Mouse (Mus musculus) kidney, adult 2 months (tissue): ENCODE data around the gene Mrps30. TPM values are rescaled to one million over a fixed set of nuclear protein-coding genes. Genes with fewer than 3 reads are reported as not detected.
"Not testable (repeated sequence)": the region's sequence is repeated elsewhere in the genome, so short reads cannot be mapped to it uniquely, and the experiment has no call there.

Source experiments
- DNase-seq: peaks from one replicate; pipeline ENCODE4 v3.0.0; 2021
- H3K27ac ChIP-seq: fragments of 200-500 bp; 2 replicates; pipeline ENCODE4 v1.5.1; 2012; ENCODE audit warnings: low read depth, low read length, control low read depth, inconsistent platforms; ENCODE audit not compliant: insufficient read depth
- H3K27me3 ChIP-seq: fragments of 200-500 bp; replicated peaks from 2 replicates; pipeline ENCODE4 v1.6.1; 2012; ENCODE audit warnings: mild to moderate bottlenecking, moderate library complexity, low read length, inconsistent platforms; ENCODE audit not compliant: control insufficient read depth, insufficient read depth
- H3K36me3 ChIP-seq: fragments of 200-500 bp; 2 replicates; pipeline ENCODE4 v1.6.1; 2012; ENCODE audit warnings: mild to moderate bottlenecking, moderate library complexity, low read length, inconsistent platforms; ENCODE audit not compliant: control insufficient read depth, insufficient read depth
- H3K4me1 ChIP-seq: fragments of 200-500 bp; 2 replicates; pipeline ENCODE4 v1.6.1; 2011; ENCODE audit warnings: low read length; ENCODE audit not compliant: control insufficient read depth, insufficient read depth
- H3K4me3 ChIP-seq: fragments of 200-500 bp; 2 replicates; pipeline ENCODE4 v1.5.1; 2011; ENCODE audit warnings: mild to moderate bottlenecking, low read depth, low read length, control low read depth; ENCODE audit not compliant: insufficient read depth
- CTCF ChIP-seq: fragments of 200-500 bp; conservative IDR thresholded peaks from 2 replicates; pipeline ENCODE4 v1.5.1; 2011; ENCODE audit warnings: low read depth, mild to moderate bottlenecking, control low read depth, low read length, moderate library complexity, mixed read lengths; ENCODE audit not compliant: insufficient read depth, insufficient read length
- POLR2A ChIP-seq: fragments of 200-500 bp; IDR thresholded peaks from one replicate; pipeline ENCODE4 v1.6.1; 2011; ENCODE audit warnings: low read depth, low read length, control low read depth
- WGBS: fragments of 180-500 bp; shearing (Covaris S2); methylation state at CpG from one replicate; pipeline ENCODE4 v1.1.7; 2018; 5-methylcytosine and 5-hydroxymethylcytosine counted together
- polyA plus RNA-seq: library from polyadenylated mRNA; depleted of rRNA; stranded (reverse); fragments of >200 nt; gene quantifications from 2 replicates; pipeline ENCODE4 v1.2.3, GENCODE M21; 2012

The Mrps30 gene
- polyA plus RNA-seq, 1 experiment, result 15.5 TPM

- Histone ChIP-seq H3K27me3 (no peaks in the 10 kb centered on the region), H3K27ac (no peak overlapping the region), H3K36me3 (no peaks in the 10 kb centered on the region), H3K4me1 (no peaks in the 10 kb centered on the region), H3K4me3 (no peak overlapping the region)
- no peak for TF ChIP-seq CTCF
- TF ChIP-seq POLR2A, result no peak
- no peak for DNase-seq
- WGBS, result 74% methylated on average over 3 of the region's 3 CpGs
Observed at GRCm38 (mm10) chr13:118395803-118396202, 8.8 kb upstream of the Mrps30 start.

DNA sequence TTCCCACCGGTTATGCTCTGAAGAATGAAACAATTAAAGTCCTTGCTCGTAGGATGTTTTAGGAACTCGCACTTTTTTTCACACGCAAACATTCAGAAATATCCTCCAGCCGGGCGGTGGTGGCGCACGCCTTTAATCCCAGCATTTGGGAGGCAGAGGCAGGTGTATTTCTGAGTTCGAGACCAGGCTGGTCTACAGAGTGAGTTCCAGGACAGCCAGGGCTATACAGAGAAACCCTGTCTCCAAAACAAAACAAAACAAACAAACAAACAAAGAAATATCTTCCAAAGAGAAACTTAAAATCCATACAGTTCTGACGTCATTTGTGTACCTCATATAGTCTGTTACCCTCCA lies 373 bp upstream of the Mrps30 start:
- WGBS, result 9% methylated on average over 10 of the region's 10 CpGs
- not testable (repeated sequence) for H3K36me3 ChIP-seq, H3K27me3 ChIP-seq, H3K4me1 ChIP-seq, H3K27ac ChIP-seq, DNase-seq
- peak overlapping the region; percentile 83 for H3K4me3 ChIP-seq

DNA sequence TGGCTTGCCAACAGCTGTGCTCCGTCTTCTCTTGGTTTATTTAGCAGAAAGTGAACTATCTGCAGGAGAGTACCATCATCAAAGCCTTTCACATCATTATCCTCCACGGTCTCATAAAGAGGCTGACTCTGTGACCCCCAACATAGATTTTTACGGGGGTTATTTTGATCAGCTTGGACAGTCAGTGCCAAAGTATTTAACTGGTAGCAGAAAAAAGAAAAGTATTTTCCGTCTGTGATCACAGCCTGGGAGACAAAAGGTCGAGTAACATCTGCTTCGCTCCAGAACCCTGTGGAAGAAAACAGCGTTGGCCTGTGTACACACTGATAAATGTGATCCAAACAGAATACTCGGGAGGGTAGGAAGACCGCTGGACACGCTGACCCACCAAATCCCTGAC lies 6.7 kb downstream of the Mrps30 start:
- TF ChIP-seq POLR2A, result no peak
- no peak for TF ChIP-seq CTCF
- no peak overlapping the region for H3K27ac ChIP-seq

DNA sequence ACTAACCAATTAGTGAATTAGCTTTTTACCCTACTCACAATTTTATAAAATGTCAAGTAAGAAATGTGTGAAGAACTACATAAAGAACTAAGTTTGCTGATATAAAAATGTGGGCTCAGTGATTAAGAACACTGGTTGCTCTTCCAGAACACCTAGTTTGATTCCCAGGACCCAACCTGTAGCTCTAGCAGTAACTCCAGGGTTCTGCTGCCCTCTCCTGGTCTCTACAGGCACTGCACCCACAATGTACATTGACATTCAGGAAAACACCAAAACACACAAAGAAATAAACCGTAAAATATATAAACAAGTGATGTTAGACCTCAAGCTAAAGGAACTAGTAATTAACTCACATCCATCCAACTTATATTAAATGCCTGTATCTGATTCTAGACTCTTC lies 7.9 kb downstream of the Mrps30 start:
- no peak overlapping the region for H3K27ac ChIP-seq
- peaks cover 3% of the 10 kb centered on the region for H3K36me3 ChIP-seq
- peak; percentile 59 for DNase-seq
- no peak overlapping the region for H3K4me3 ChIP-seq
- H3K4me1 ChIP-seq, result no peaks in the 10 kb centered on the region
- WGBS, result 70% methylated on average over 1 of the region's 1 CpGs
- H3K27me3 ChIP-seq, result no peaks in the 10 kb centered on the region
- TF ChIP-seq POLR2A (no peak), CTCF (peak; percentile 78)

More for the DNA sequence above, 6.7 kb downstream of the Mrps30 start:
- no peaks in the 10 kb centered on the region for H3K4me1 ChIP-seq
- no peak for DNase-seq
- H3K4me3 ChIP-seq, result no peak overlapping the region
- 41% methylated on average over 10 of the region's 10 CpGs for WGBS
- H3K36me3 ChIP-seq, result peaks cover 3% of the 10 kb centered on the region
- no peaks in the 10 kb centered on the region for H3K27me3 ChIP-seq

- 78% methylated on average over 4 of the region's 4 CpGs for WGBS
- DNase-seq, result no peak
- Histone ChIP-seq H3K4me3 (no peak overlapping the region), H3K27me3 (no peaks in the 10 kb centered on the region), H3K27ac (no peak overlapping the region), H3K36me3 (no peaks in the 10 kb centered on the region), H3K4me1 (no peaks in the 10 kb centered on the region)
- no peak for TF ChIP-seq CTCF
- no peak for TF ChIP-seq POLR2A
Observed at GRCm38 (mm10) chr13:118372871-118373270, 14.2 kb downstream of the Mrps30 start.

- 33% methylated on average over 1 of the region's 1 CpGs for WGBS
- peak; percentile 3 for DNase-seq
- Histone ChIP-seq H3K27me3 (no peaks in the 10 kb centered on the region), H3K27ac (no peak overlapping the region), H3K36me3 (no peaks in the 10 kb centered on the region), H3K4me1 (no peaks in the 10 kb centered on the region), H3K4me3 (no peak overlapping the region)
- TF ChIP-seq CTCF (no peak), POLR2A (no peak)
Observed at GRCm38 (mm10) chr13:118365774-118366173, 21.3 kb downstream of the Mrps30 start.

- Histone ChIP-seq H3K36me3 (no peaks in the 10 kb centered on the region), H3K27ac (no peak overlapping the region), H3K4me3 (no peak overlapping the region), H3K4me1 (no peaks in the 10 kb centered on the region), H3K27me3 (no peaks in the 10 kb centered on the region)
- WGBS, result 90% methylated on average over 6 of the region's 6 CpGs
- TF ChIP-seq CTCF, result no peak
- no peak for TF ChIP-seq POLR2A
- no peak for DNase-seq
Observed at GRCm38 (mm10) chr13:118363342-118363741, 23.7 kb downstream of the Mrps30 start.

DNA sequence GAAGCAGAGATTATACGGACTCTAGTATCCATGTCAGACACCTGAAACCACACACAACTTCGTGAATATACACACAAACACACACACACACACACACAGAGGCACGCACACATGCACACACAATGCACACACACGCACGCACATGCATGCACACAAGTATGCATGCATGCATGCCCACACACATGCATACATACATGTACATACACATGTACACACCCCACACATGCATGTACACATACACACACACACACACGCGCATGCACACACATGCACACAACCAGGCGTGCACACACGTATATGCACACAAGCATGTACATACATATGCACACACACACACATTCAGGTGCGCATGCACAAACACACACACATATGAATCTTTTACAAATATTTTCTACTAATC lies 36.2 kb downstream of the Mrps30 start:
- H3K27ac ChIP-seq, result no peak overlapping the region
- no peaks in the 10 kb centered on the region for H3K36me3 ChIP-seq
- no peaks in the 10 kb centered on the region for H3K4me1 ChIP-seq
- TF ChIP-seq CTCF, result no peak
- no peak for TF ChIP-seq POLR2A
- no peak overlapping the region for H3K4me3 ChIP-seq
- no peak for DNase-seq
- 88% methylated on average over 10 of the region's 10 CpGs for WGBS
- no peaks in the 10 kb centered on the region for H3K27me3 ChIP-seq
